Mouse (Mus musculus): ENCODE measurements around the gene Crybb1.

- TF ChIP-seq CTCF (IDR thresholded peaks at IDR 0.05; ENCODE audit: extremely low read depth, insufficient read depth, insufficient read length, insufficient replicate concordance), result no peak
- no peak for TF ChIP-seq POLR2A (IDR thresholded peaks at IDR 0.05; ENCODE audit: low read depth, low read length)
Observed at GRCm38 (mm10) chr5:112228240-112229076, 27.2 kb upstream of the Crybb1 start.
